Comparison of ENCODE assay signal across 21 mouse cellular contexts in genomic region chr14:122363156-122363555, GRCm38 (mm10).
"Had no signal": no experiment of that assay in that cellular context is flagged by ENCODE, and none has a peak within 500 bp of the region (broad histone marks: within the 10 kb centered on the region; RNA-seq: fewer than 3 reads in every experiment).

No protein-coding gene starts in this region.

- H3K4me1 ChIP-seq: limb, embryonic 15.5 days; midbrain, embryonic 15.5 days had no signal

- H3K4me3 ChIP-seq: layer of hippocampus, adult 2 months; limb, embryonic 12.5 days; limb, embryonic 15.5 days; midbrain, embryonic 12.5 days; midbrain, embryonic 15.5 days; neural tube, embryonic 12.5 days; neural tube, embryonic 15.5 days had no signal

- H3K9me3 ChIP-seq: limb, embryonic 12.5 days; limb, embryonic 15.5 days; midbrain, embryonic 12.5 days; midbrain, embryonic 15.5 days; neural tube, embryonic 12.5 days; neural tube, embryonic 15.5 days had no signal

- H3K9ac ChIP-seq: limb, embryonic 12.5 days; limb, embryonic 15.5 days; liver, embryonic 14.5 days; liver, postnatal 0 days; lung, embryonic 14.5 days; midbrain, embryonic 12.5 days; midbrain, embryonic 15.5 days; neural tube, embryonic 12.5 days; neural tube, embryonic 15.5 days had no signal

- H3K4me2 ChIP-seq: limb, embryonic 12.5 days; limb, embryonic 15.5 days; liver, embryonic 11.5 days; lung, embryonic 14.5 days; midbrain, embryonic 12.5 days; midbrain, embryonic 15.5 days; neural tube, embryonic 12.5 days; neural tube, embryonic 15.5 days had no signal

- H3K36me3 ChIP-seq: limb, embryonic 12.5 days; limb, embryonic 15.5 days; midbrain, embryonic 12.5 days; midbrain, embryonic 15.5 days; neural tube, embryonic 12.5 days; neural tube, embryonic 15.5 days had no signal

- ATAC-seq: intestine, postnatal 0 days; liver, postnatal 0 days; lung, postnatal 0 days; midbrain, embryonic 15.5 days had no signal

- H3K27me3 ChIP-seq: neural tube, embryonic 15.5 days had no signal

- DNase-seq: kidney, adult 8-10 months; kidney, postnatal 14 days; layer of hippocampus, adult 9-11 months; liver, postnatal 0 days; lung, embryonic 14.5 days; retina, postnatal 1 day; right cerebral cortex, postnatal 25 days; thymus, adult 18-20 months; thymus, postnatal 4 days had no signal

- H3K27ac ChIP-seq: layer of hippocampus, adult 2 months; limb, embryonic 12.5 days; limb, embryonic 15.5 days; liver, embryonic 14.5 days; macrophage; midbrain, embryonic 12.5 days; midbrain, embryonic 15.5 days; neural tube, embryonic 12.5 days; neural tube, embryonic 15.5 days had no signal
